Mouse (Mus musculus): Measurements from ENCODE around the gene Adamtsl3.
A peak's percentile ranks its signal among the peaks of the same experiment; 100 is the strongest.
"Not testable (repeated sequence)": the region's sequence is repeated elsewhere in the genome, so short reads cannot be mapped to it uniquely, and the experiment has no call there.

Adamtsl3 gene

GRCm38 (mm10) chr7:82364567-82364966 is 29.1 kb downstream of the Adamtsl3 start:
- no peak for DNase-seq

- DNase-seq, result no peak
Observed at GRCm38 (mm10) chr7:82366056-82366455, 30.6 kb downstream of the Adamtsl3 start.

GRCm38 (mm10) chr7:82366471-82366870 is 31.0 kb downstream of the Adamtsl3 start:
- DNase-seq, result no peak

- DNase-seq, result no peak
Observed at GRCm38 (mm10) chr7:82368047-82368446, 32.6 kb downstream of the Adamtsl3 start.

- no peak for DNase-seq
Observed at GRCm38 (mm10) chr7:82370132-82370531, 34.6 kb downstream of the Adamtsl3 start.

- peak; percentile 86 for DNase-seq
Observed at GRCm38 (mm10) chr7:82371411-82371810, 35.9 kb downstream of the Adamtsl3 start.

GRCm38 (mm10) chr7:82378311-82378710 is 42.8 kb downstream of the Adamtsl3 start:
- no peak for DNase-seq

- no peak for DNase-seq
Observed at GRCm38 (mm10) chr7:82379765-82380164, 44.3 kb downstream of the Adamtsl3 start.

- peak; percentile 27 for DNase-seq
Observed at GRCm38 (mm10) chr7:82382843-82383535, 47.5 kb downstream of the Adamtsl3 start.

GRCm38 (mm10) chr7:82383536-82383848 is 48.0 kb downstream of the Adamtsl3 start:
- no peak for DNase-seq

GRCm38 (mm10) chr7:82387121-82387520 is 51.6 kb downstream of the Adamtsl3 start:
- no peak for DNase-seq

- no peak for DNase-seq
Observed at GRCm38 (mm10) chr7:82394435-82395186, 59.1 kb downstream of the Adamtsl3 start.

GRCm38 (mm10) chr7:82395239-82395638 is 59.7 kb downstream of the Adamtsl3 start:
- DNase-seq, result no peak

GRCm38 (mm10) chr7:82395751-82396512 is 60.4 kb downstream of the Adamtsl3 start:
- DNase-seq, result no peak

GRCm38 (mm10) chr7:82396869-82397268 is 61.4 kb downstream of the Adamtsl3 start:
- DNase-seq, result no peak

- no peak for DNase-seq
Observed at GRCm38 (mm10) chr7:82397632-82398031, 62.1 kb downstream of the Adamtsl3 start.

GRCm38 (mm10) chr7:82405466-82406045 is 70.1 kb downstream of the Adamtsl3 start:
- no peak for DNase-seq

- no peak for DNase-seq
Observed at GRCm38 (mm10) chr7:82410966-82411365, 75.5 kb downstream of the Adamtsl3 start.

GRCm38 (mm10) chr7:82416653-82417052 is 81.2 kb downstream of the Adamtsl3 start:
- no peak for DNase-seq

- no peak for DNase-seq
Observed at GRCm38 (mm10) chr7:82417053-82417452, 81.6 kb downstream of the Adamtsl3 start.

- DNase-seq, result not testable (repeated sequence)
Observed at GRCm38 (mm10) chr7:82420329-82421052, 85.0 kb downstream of the Adamtsl3 start.

GRCm38 (mm10) chr7:82422561-82422960 is 87.1 kb downstream of the Adamtsl3 start:
- DNase-seq, result peak; percentile 46

GRCm38 (mm10) chr7:82423602-82424001 is 88.1 kb downstream of the Adamtsl3 start:
- no peak for DNase-seq
